Mouse (Mus musculus) monocyte, adult 2 months (primary cell): Measurements from ENCODE around the gene Irx1.

Source experiments
- DNase-seq, 2 experiments: peaks; one replicate each; pipeline ENCODE4 v3.0.0; 2022; ENCODE audit warnings: low spot score in 2 of 2, low read depth in 1 of 2

The Irx1 gene

GRCm38 (mm10) chr13:71963356-71964351 is at the start of gene Irx1:
TSS of gene Irx1 (minus strand) at chr13:71963723.
- no peak for DNase-seq

GRCm38 (mm10) chr13:71979932-71980655 is 16.6 kb upstream of the Irx1 start:
- no peak for DNase-seq

- no peak for DNase-seq
Observed at GRCm38 (mm10) chr13:71975753-71976152, 12.2 kb upstream of the Irx1 start.

- DNase-seq = no peak
Observed at GRCm38 (mm10) chr13:71968286-71968685, 4.8 kb upstream of the Irx1 start.

- no peak for DNase-seq
Observed at GRCm38 (mm10) chr13:71967341-71968250, 4.1 kb upstream of the Irx1 start.

- DNase-seq = no peak
Observed at GRCm38 (mm10) chr13:71966631-71967030, 3.1 kb upstream of the Irx1 start.

GRCm38 (mm10) chr13:71964366-71964765 is 843 bp upstream of the Irx1 start:
- DNase-seq = no peak

GRCm38 (mm10) chr13:71962661-71963355 is 715 bp downstream of the Irx1 start:
- DNase-seq = no peak

GRCm38 (mm10) chr13:71961891-71962660 is 1.4 kb downstream of the Irx1 start:
- no peak for DNase-seq

GRCm38 (mm10) chr13:71960846-71961735 is 2.4 kb downstream of the Irx1 start:
- no peak for DNase-seq

GRCm38 (mm10) chr13:71960277-71960672 is 3.2 kb downstream of the Irx1 start:
- no peak for DNase-seq

- DNase-seq = no peak
Observed at GRCm38 (mm10) chr13:71959361-71960276, 3.9 kb downstream of the Irx1 start.

GRCm38 (mm10) chr13:71958651-71959050 is 4.9 kb downstream of the Irx1 start:
- DNase-seq = no peak

GRCm38 (mm10) chr13:71957811-71958351 is 5.6 kb downstream of the Irx1 start:
- DNase-seq = no peak

- DNase-seq = no peak
Observed at GRCm38 (mm10) chr13:71957147-71957546, 6.4 kb downstream of the Irx1 start.

GRCm38 (mm10) chr13:71956481-71956880 is 7.0 kb downstream of the Irx1 start:
- DNase-seq = no peak

- no peak for DNase-seq
Observed at GRCm38 (mm10) chr13:71951966-71952365, 11.6 kb downstream of the Irx1 start.
